ENCODE assay signal across 10 mouse cellular contexts in the genomic region with DNA sequence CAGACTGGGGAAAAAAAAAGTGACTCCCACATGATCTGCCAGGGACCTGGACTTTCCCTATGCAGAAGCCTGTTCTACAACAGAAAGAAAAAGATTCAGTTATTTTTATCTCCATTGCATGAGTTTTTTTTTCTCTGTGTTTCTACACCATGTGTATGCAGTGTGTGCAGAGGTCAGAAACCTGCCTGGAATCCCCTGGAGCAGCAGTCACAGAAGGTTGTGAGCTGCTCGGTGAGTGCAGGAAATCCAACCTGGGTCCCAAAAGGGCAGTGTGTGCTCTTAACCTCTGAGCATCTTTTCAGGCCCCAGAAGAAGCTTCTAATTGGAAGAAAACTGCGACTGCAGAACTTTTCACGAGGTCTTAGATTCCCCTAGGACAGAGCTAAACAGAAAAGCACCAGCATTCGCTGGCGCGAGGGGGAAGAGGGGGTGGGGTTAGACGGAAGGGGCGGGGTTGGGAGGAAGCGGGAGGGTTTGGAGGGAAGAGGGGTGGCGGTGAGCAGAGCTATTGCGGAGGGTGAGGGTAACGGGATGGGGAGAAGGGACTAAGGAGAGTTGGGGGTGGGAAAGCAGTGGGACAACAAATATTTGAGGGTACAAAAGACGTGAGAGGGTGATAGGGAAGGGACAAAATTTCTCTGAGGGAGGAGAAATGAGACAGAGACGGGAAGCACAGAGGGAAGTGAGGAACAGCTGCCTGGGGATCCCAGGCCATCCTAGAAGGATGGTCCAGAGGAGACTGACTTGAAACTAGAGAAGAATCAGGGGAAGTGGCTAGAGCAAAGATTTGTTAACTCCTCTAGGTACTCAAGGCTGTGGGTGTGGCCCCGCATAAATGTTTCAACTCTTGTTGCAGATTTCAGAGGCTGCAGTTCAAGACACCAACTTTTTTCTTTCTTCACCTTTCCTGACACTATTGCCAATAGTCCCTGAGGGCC. TPM values are rescaled to one million over a fixed set of nuclear protein-coding genes. Genes with fewer than 3 reads are reported as not detected.
DNase-seq lines count a peak whose midpoint lies in the region; ATAC-seq and TF ChIP-seq lines count a peak whose summit lies in the region.
"Not testable (repeated sequence)": the region's sequence is repeated elsewhere in the genome, so short reads cannot be mapped to it uniquely, and the experiment has no call there.
"Had no signal": no experiment of that assay in that cellular context is flagged by ENCODE, and none has a peak within 500 bp of the region (broad histone marks: within the 10 kb centered on the region; RNA-seq: fewer than 3 reads in every experiment).

No protein-coding gene starts in this region.

- H3K4me3 ChIP-seq in E14TG2a.4 (replicated peaks; ENCODE audit: low read length): peak overlapping the region; percentile 62; the same call in 1 of the 2 replicates
- not testable (repeated sequence) for H3K4me3 ChIP-seq in forebrain, postnatal 0 days (ENCODE audit: low read depth, low read length); hindbrain, embryonic 11.5 days (ENCODE audit: low read depth, low read length); kidney, postnatal 0 days (replicated peaks; ENCODE audit: low read depth, low read length); liver, postnatal 0 days (ENCODE audit: low read depth, low read length); midbrain, embryonic 16.5 days (ENCODE audit: low read depth, low read length)
- peak overlapping the region; percentile 22 for H3K4me3 ChIP-seq in stomach, embryonic 16.5 days (replicated peaks; ENCODE audit: low read length)

- 2% methylated on average over 7 of the region's 15 CpGs for WGBS in forebrain, postnatal 0 days
- 0% methylated on average over 6 of the region's 15 CpGs for WGBS in hindbrain, embryonic 11.5 days
- 0% methylated on average over 8 of the region's 15 CpGs for WGBS in kidney, postnatal 0 days
- 0% methylated on average over 6 of the region's 15 CpGs for WGBS in liver, postnatal 0 days (ENCODE audit: insufficient replicate concordance)
- 1% methylated on average over 6 of the region's 15 CpGs for WGBS in midbrain, embryonic 16.5 days
- WGBS in stomach, embryonic 16.5 days: 0% methylated on average over 7 of the region's 15 CpGs

- ATAC-seq in forebrain, postnatal 0 days: peak; percentile 71
- ATAC-seq in hindbrain, embryonic 11.5 days (ENCODE audit: low FRiP score): peak; percentile 87
- ATAC-seq in kidney, postnatal 0 days (replicated peaks; ENCODE audit: low FRiP score, low read depth): not testable (repeated sequence)
- ATAC-seq in liver, postnatal 0 days: peak; percentile 51
- peak; percentile 79 for ATAC-seq in midbrain, embryonic 16.5 days
- ATAC-seq in stomach, embryonic 16.5 days (ENCODE audit: insufficient read depth, low FRiP score): peak; percentile 80

- not testable (repeated sequence) for TF ChIP-seq EP300 in liver, postnatal 0 days (IDR thresholded peaks at IDR 0.05; ENCODE audit: low read depth)

- peak; percentile 59 for DNase-seq in embryo, embryonic 11 days
- not testable (repeated sequence) for DNase-seq in forebrain, postnatal 0 days; kidney, postnatal 0 days (ENCODE audit: low spot score); liver, postnatal 0 days
- DNase-seq in hindbrain, embryonic 11.5 days (ENCODE audit: low spot score): peak; percentile 26

- H3K9me3 ChIP-seq in E14TG2a.4 (ENCODE audit: low read length); forebrain, postnatal 0 days (ENCODE audit: low read length); hindbrain, embryonic 11.5 days (ENCODE audit: control insufficient read depth, low read length); kidney, postnatal 0 days (replicated peaks; ENCODE audit: low read length); liver, postnatal 0 days (ENCODE audit: low read length); midbrain, embryonic 16.5 days (replicated peaks; ENCODE audit: control insufficient read depth, low read length, poor library complexity, severe bottlenecking); stomach, embryonic 16.5 days (replicated peaks; ENCODE audit: control insufficient read depth, low read length): not testable (repeated sequence)

- not testable (repeated sequence) for TF ChIP-seq CTCF in E14TG2a.4 (conservative IDR thresholded peaks at IDR 0.05; ENCODE audit: low read length); forebrain, postnatal 0 days (IDR thresholded peaks at IDR 0.05; ENCODE audit: low read depth); kidney, postnatal 0 days (IDR thresholded peaks at IDR 0.05; ENCODE audit: low read depth); liver, postnatal 0 days (IDR thresholded peaks at IDR 0.05; ENCODE audit: low read depth)

- not testable (repeated sequence) for H3K36me3 ChIP-seq in E14TG2a.4 (ENCODE audit: insufficient read depth, low read length); forebrain, postnatal 0 days (ENCODE audit: insufficient read depth); hindbrain, embryonic 11.5 days (ENCODE audit: control insufficient read depth, insufficient read depth, low read length); kidney, postnatal 0 days (ENCODE audit: insufficient read depth, low read length); liver, postnatal 0 days (replicated peaks; ENCODE audit: insufficient read depth, low read length); midbrain, embryonic 16.5 days (ENCODE audit: control insufficient read depth, insufficient read depth, low read length); stomach, embryonic 16.5 days (ENCODE audit: control insufficient read depth, insufficient read depth, low read length)

- not testable (repeated sequence) for H3K4me1 ChIP-seq in E14TG2a.4 (replicated peaks; ENCODE audit: low read depth, low read length); forebrain, postnatal 0 days (ENCODE audit: insufficient read depth); hindbrain, embryonic 11.5 days (replicated peaks; ENCODE audit: control insufficient read depth, insufficient read depth, low read length); kidney, postnatal 0 days (replicated peaks; ENCODE audit: insufficient read depth, low read length); liver, postnatal 0 days (ENCODE audit: insufficient read depth); midbrain, embryonic 16.5 days (ENCODE audit: control insufficient read depth, insufficient read depth, low read length); stomach, embryonic 16.5 days (ENCODE audit: control insufficient read depth, insufficient read depth, low read length)

- H3K9ac ChIP-seq in forebrain, postnatal 0 days; hindbrain, embryonic 11.5 days (ENCODE audit: low read depth, low read length); kidney, postnatal 0 days (ENCODE audit: low read depth, low read length); liver, postnatal 0 days (replicated peaks); midbrain, embryonic 16.5 days (ENCODE audit: low read depth, low read length); stomach, embryonic 16.5 days (ENCODE audit: low read length): not testable (repeated sequence)

- not testable (repeated sequence) for H3K27me3 ChIP-seq in E14TG2a.4 (ENCODE audit: insufficient read depth, low read length); forebrain, postnatal 0 days (ENCODE audit: insufficient read depth, low read length); hindbrain, embryonic 11.5 days (ENCODE audit: control insufficient read depth, insufficient read depth, low read length); kidney, postnatal 0 days (ENCODE audit: insufficient read depth, low read length); liver, postnatal 0 days (ENCODE audit: insufficient read depth, low read length); midbrain, embryonic 16.5 days (ENCODE audit: control insufficient read depth, insufficient read depth, low read depth, low read length); stomach, embryonic 16.5 days (ENCODE audit: control insufficient read depth, insufficient read depth, low read length)

- H3K27ac ChIP-seq in forebrain, postnatal 0 days (ENCODE audit: low read depth, low read length); hindbrain, embryonic 11.5 days (ENCODE audit: low read depth, low read length); kidney, postnatal 0 days; liver, postnatal 0 days (ENCODE audit: low read depth); midbrain, embryonic 16.5 days (ENCODE audit: low read length); stomach, embryonic 16.5 days (ENCODE audit: low read length): not testable (repeated sequence)

- peak overlapping the region; percentile 34 for H3K4me2 ChIP-seq in forebrain, postnatal 0 days (ENCODE audit: low read depth)
- 0 out of 2 replicates have a peak overlapping the region, but pooled peaks have one; percentile 11 for H3K4me2 ChIP-seq in hindbrain, embryonic 11.5 days (replicated peaks; ENCODE audit: low read depth, low read length)
- peak overlapping the region; percentile 32 for H3K4me2 ChIP-seq in kidney, postnatal 0 days (ENCODE audit: low read length)
- not testable (repeated sequence) for H3K4me2 ChIP-seq in liver, postnatal 0 days (ENCODE audit: low read depth, low read length)
- H3K4me2 ChIP-seq in midbrain, embryonic 16.5 days (ENCODE audit: low read length): peak overlapping the region; percentile 40; the same call in 1 of the 2 replicates
- H3K4me2 ChIP-seq in stomach, embryonic 16.5 days (ENCODE audit: low read depth, low read length): peak overlapping the region; percentile 40

RNA-seq across cellular contexts. Expression of gene Raet1d, which starts 1.3 kb away (rescaled TPM):
- 0.76 and 0.77 TPM in 2 replicates for total RNA-seq in forebrain, postnatal 0 days (2014; rRNA removed)
- polyA plus RNA-seq in forebrain, postnatal 0 days (2015; fragmentation: Nextera tagmentation; extraction: Ambion mirVana): 0.19 and 0.59 TPM in 2 replicates
- polyA plus RNA-seq in hindbrain, embryonic 11.5 days (2014; fragmentation: Nextera tagmentation; extraction: Ambion mirVana): 15.6 TPM in 2 replicates
- 5.3 and 5.6 TPM in 2 replicates for polyA plus RNA-seq in kidney, postnatal 0 days (2015; fragmentation: Nextera tagmentation; extraction: Ambion mirVana)
- polyA plus RNA-seq in liver, postnatal 0 days (2015; fragmentation: Nextera tagmentation; extraction: Ambion mirVana): 14.8 and 18.4 TPM in 2 replicates
- polyA plus RNA-seq in midbrain, embryonic 16.5 days (2015; fragmentation: Nextera tagmentation; extraction: Ambion mirVana): 1.4 and 2.2 TPM in 2 replicates
- 8.5 and 11.3 TPM in 2 replicates for polyA plus RNA-seq in stomach, embryonic 16.5 days (2015; fragmentation: Nextera tagmentation; extraction: Ambion mirVana)
- total RNA-seq: left cerebral cortex, adult 2 months had no signal
- polyA plus RNA-seq: erythroblast, embryonic 14.5 days had no signal
